8 mouse cellular contexts compared by ENCODE assay signal in genomic region chr16:10366240-10367217, GRCm38 (mm10). TPM values are rescaled to one million over a fixed set of nuclear protein-coding genes. Genes with fewer than 3 reads are reported as not detected.
DNase-seq lines count a peak whose midpoint lies in the region; ATAC-seq and TF ChIP-seq lines count a peak whose summit lies in the region.

No protein-coding gene starts in this region.

- no peak for TF ChIP-seq CTCF in liver, adult 2 months (IDR thresholded peaks at IDR 0.05; ENCODE audit: low read depth, low read length)

- intact Hi-C loops in left cerebral cortex, postnatal 4 days (cut with DNase I) = no loop called here

- H3K36me3 ChIP-seq in liver, adult 2 months (ENCODE audit: control insufficient read depth, insufficient read depth, low read length) = no peaks in the 10 kb centered on the region
- H3K36me3 ChIP-seq in liver, embryonic 11.5 days (ENCODE audit: control insufficient read depth, insufficient read depth, low read length) = no peaks in the 10 kb centered on the region
- H3K36me3 ChIP-seq in forebrain, embryonic 16.5 days (ENCODE audit: control insufficient read depth, insufficient read depth) = no peaks in the 10 kb centered on the region
- H3K36me3 ChIP-seq in neural tube, embryonic 15.5 days = no peaks in the 10 kb centered on the region

- no peaks in the 10 kb centered on the region for H3K9me3 ChIP-seq in liver, embryonic 11.5 days (ENCODE audit: control insufficient read depth, low read length)
- H3K9me3 ChIP-seq in forebrain, embryonic 16.5 days (ENCODE audit: control insufficient read depth, low read length) = no peaks in the 10 kb centered on the region
- H3K9me3 ChIP-seq in neural tube, embryonic 15.5 days (replicated peaks) = no peaks in the 10 kb centered on the region

- no peaks in the 10 kb centered on the region for H3K27me3 ChIP-seq in liver, adult 2 months (ENCODE audit: control insufficient read depth, insufficient read depth, low read length)
- no peaks in the 10 kb centered on the region for H3K27me3 ChIP-seq in liver, embryonic 11.5 days (replicated peaks; ENCODE audit: control insufficient read depth, insufficient read depth, low read length)
- no peaks in the 10 kb centered on the region for H3K27me3 ChIP-seq in forebrain, embryonic 16.5 days (replicated peaks; ENCODE audit: control insufficient read depth, insufficient read depth, low read length)
- no peaks in the 10 kb centered on the region for H3K27me3 ChIP-seq in neural tube, embryonic 15.5 days (replicated peaks)

- H3K4me3 ChIP-seq in liver, adult 2 months (ENCODE audit: insufficient read depth, low read depth, low read length) = no peak overlapping the region
- no peak overlapping the region for H3K4me3 ChIP-seq in liver, embryonic 11.5 days (ENCODE audit: low read depth, low read length)
- H3K4me3 ChIP-seq in forebrain, embryonic 16.5 days (replicated peaks; ENCODE audit: low read length) = no peak overlapping the region
- no peak overlapping the region for H3K4me3 ChIP-seq in neural tube, embryonic 15.5 days (replicated peaks)

- peak; percentile 37 for DNase-seq in adrenal gland, adult 2 months
- no peak for DNase-seq in adrenal gland, adult 18-20 months (ENCODE audit: low spot score in 2 of 2)
- DNase-seq in liver, adult 2 months (ENCODE audit: extremely low read depth, low read depth, low spot score) = peak; percentile 67
- DNase-seq in liver, embryonic 11.5 days (ENCODE audit: low spot score) = no peak
- DNase-seq in left cerebral cortex, postnatal 4 days = peak; percentile 64
- no peak for DNase-seq in spleen, postnatal 14 days (ENCODE audit: low spot score in 2 of 2)

- no peak for TF ChIP-seq POLR2A in liver, adult 2 months (IDR thresholded peaks at IDR 0.05; ENCODE audit: extremely low read depth, insufficient read depth, low read length)

- H3K79me2 ChIP-seq in liver, adult 2 months (ENCODE audit: control insufficient read depth, insufficient read depth, low read length) = no peaks in the 10 kb centered on the region

- no peak for ATAC-seq in liver, embryonic 11.5 days (replicated peaks; ENCODE audit: low FRiP score)
- peak; percentile 92 for ATAC-seq in forebrain, embryonic 16.5 days
- peak; percentile 67 for ATAC-seq in neural tube, embryonic 15.5 days (ENCODE audit: low FRiP score)

- no peak overlapping the region for H3K9ac ChIP-seq in liver, adult 2 months (ENCODE audit: low read depth, low read length)
- H3K9ac ChIP-seq in liver, embryonic 11.5 days (ENCODE audit: low read depth, low read length) = no peak overlapping the region
- H3K9ac ChIP-seq in forebrain, embryonic 16.5 days (replicated peaks; ENCODE audit: low read depth, low read length) = no peak overlapping the region
- H3K9ac ChIP-seq in neural tube, embryonic 15.5 days (replicated peaks) = no peak overlapping the region

- WGBS in liver, adult 2 months = 74% methylated on average over 14 of the region's 14 CpGs
- 72% methylated on average over 14 of the region's 14 CpGs for WGBS in liver, embryonic 11.5 days
- 49% methylated on average over 14 of the region's 14 CpGs for WGBS in forebrain, embryonic 16.5 days
- 75% methylated on average over 14 of the region's 14 CpGs for WGBS in neural tube, embryonic 15.5 days

- no peak overlapping the region for H3K4me2 ChIP-seq in liver, embryonic 11.5 days
- H3K4me2 ChIP-seq in forebrain, embryonic 16.5 days (ENCODE audit: low read length) = no peak overlapping the region
- H3K4me2 ChIP-seq in neural tube, embryonic 15.5 days = no peak overlapping the region

- H3K27ac ChIP-seq in liver, adult 2 months (replicated peaks; ENCODE audit: insufficient read depth, low read depth, low read length) = no peak overlapping the region
- no peak overlapping the region for H3K27ac ChIP-seq in liver, embryonic 11.5 days (ENCODE audit: low read depth, low read length)
- H3K27ac ChIP-seq in forebrain, embryonic 16.5 days (ENCODE audit: low read length) = peak overlapping the region; percentile 58
- H3K27ac ChIP-seq in neural tube, embryonic 15.5 days (replicated peaks) = peak overlapping the region; percentile 42

- no peaks in the 10 kb centered on the region for H3K4me1 ChIP-seq in liver, adult 2 months (ENCODE audit: control insufficient read depth, insufficient read depth, low read length)
- H3K4me1 ChIP-seq in liver, embryonic 11.5 days (replicated peaks; ENCODE audit: control insufficient read depth, insufficient read depth, low read length) = no peaks in the 10 kb centered on the region
- peaks cover 5% of the 10 kb centered on the region for H3K4me1 ChIP-seq in forebrain, embryonic 16.5 days (replicated peaks; ENCODE audit: control insufficient read depth, insufficient read depth, low read length)
- no peaks in the 10 kb centered on the region for H3K4me1 ChIP-seq in neural tube, embryonic 15.5 days

RNA-seq across cellular contexts. Expression of gene Tekt5, which starts 28.8 kb away (rescaled TPM):
- not detected for total RNA-seq in adrenal gland, adult 2 months (2021)
- 0.09 TPM in 1 of 2 replicates, not detected in the other for polyA plus RNA-seq in adrenal gland, adult 2 months (2012; rRNA removed)
- not detected for total RNA-seq in adrenal gland, adult 18-20 months (2021)
- total RNA-seq in liver, adult 2 months (2014; rRNA removed) = 0.09 TPM in 1 of 2 replicates, not detected in the other
- 0.07 and 0.12 TPM in 2 replicates for polyA plus RNA-seq in liver, adult 2 months (2012; rRNA removed)
- 0.16 TPM in 1 of 2 replicates, not detected in the other for polyA plus RNA-seq in liver, embryonic 11.5 days (2014; fragmentation: Nextera tagmentation; extraction: Ambion mirVana)
- polyA plus RNA-seq in forebrain, embryonic 16.5 days (2015; fragmentation: Nextera tagmentation; extraction: Ambion mirVana) = 2.5 and 4.1 TPM in 2 replicates
- total RNA-seq in left cerebral cortex, postnatal 4 days (2021) = 1 to 10 TPM; 4.1 to 5.2 TPM
- 19.9 and 25.6 TPM in 2 replicates for polyA plus RNA-seq in neural tube, embryonic 15.5 days (2015; fragmentation: Nextera tagmentation; extraction: Ambion mirVana)

RNA-seq across cellular contexts. Expression of gene Nubp1, which starts 45.2 kb away (rescaled TPM):
- total RNA-seq in adrenal gland, adult 2 months (2021) = 10 to 100 TPM; 25.8 to 27.9 TPM
- 17.2 and 19.7 TPM in 2 replicates for polyA plus RNA-seq in adrenal gland, adult 2 months (2012; rRNA removed)
- total RNA-seq in adrenal gland, adult 18-20 months (2021) = 10 to 100 TPM; 22.3 to 26.0 TPM
- total RNA-seq in liver, adult 2 months (2014; rRNA removed) = 16.4 and 19.4 TPM in 2 replicates
- polyA plus RNA-seq in liver, adult 2 months (2012; rRNA removed) = 20.0 and 24.5 TPM in 2 replicates
- 69.9 and 78.0 TPM in 2 replicates for polyA plus RNA-seq in liver, embryonic 11.5 days (2014; fragmentation: Nextera tagmentation; extraction: Ambion mirVana)
- 47.7 and 48.9 TPM in 2 replicates for polyA plus RNA-seq in forebrain, embryonic 16.5 days (2015; fragmentation: Nextera tagmentation; extraction: Ambion mirVana)
- 10 to 100 TPM; 21.3 to 22.3 TPM for total RNA-seq in left cerebral cortex, postnatal 4 days (2021)
- 49.8 and 55.7 TPM in 2 replicates for polyA plus RNA-seq in neural tube, embryonic 15.5 days (2015; fragmentation: Nextera tagmentation; extraction: Ambion mirVana)

RNA-seq across cellular contexts. Expression of gene Emp2, which starts 52.8 kb away (rescaled TPM):
- 1 to 10 TPM; 6.0 to 8.5 TPM for total RNA-seq in adrenal gland, adult 2 months (2021)
- 5.9 and 7.5 TPM in 2 replicates for polyA plus RNA-seq in adrenal gland, adult 2 months (2012; rRNA removed)
- 1 to 10 TPM; 5.5 to 8.4 TPM for total RNA-seq in adrenal gland, adult 18-20 months (2021)
- total RNA-seq in liver, adult 2 months (2014; rRNA removed) = 5.7 and 10.7 TPM in 2 replicates
- polyA plus RNA-seq in liver, adult 2 months (2012; rRNA removed) = 7.2 and 14.1 TPM in 2 replicates
- polyA plus RNA-seq in liver, embryonic 11.5 days (2014; fragmentation: Nextera tagmentation; extraction: Ambion mirVana) = 8.5 and 9.0 TPM in 2 replicates
- 8.3 and 10.7 TPM in 2 replicates for polyA plus RNA-seq in forebrain, embryonic 16.5 days (2015; fragmentation: Nextera tagmentation; extraction: Ambion mirVana)
- total RNA-seq in left cerebral cortex, postnatal 4 days (2021) = 10 to 100 TPM; 19.3 TPM
- polyA plus RNA-seq in neural tube, embryonic 15.5 days (2015; fragmentation: Nextera tagmentation; extraction: Ambion mirVana) = 17.2 and 20.5 TPM in 2 replicates

Comparison
In these comparisons a context has a peak if more than half of its experiments do, and no peak if none do; other contexts are left out.
1. DNase-seq: peak in adrenal gland, adult 2 months (single experiment), liver, adult 2 months (single experiment) and left cerebral cortex, postnatal 4 days (single experiment); none in adrenal gland, adult 18-20 months (0 of 2), liver, embryonic 11.5 days (single experiment) and spleen, postnatal 14 days (0 of 2).
2. H3K27ac ChIP-seq: peak in forebrain, embryonic 16.5 days (single experiment) and neural tube, embryonic 15.5 days (single experiment); none in liver, adult 2 months (single experiment) and liver, embryonic 11.5 days (single experiment).